Mouse (Mus musculus) kidney, postnatal 25 days (tissue): ENCODE measurements at regions not wholly inside any gene's neighbourhood (a gene's known extent, or its start where the extent isn't known, plus 50 kb on each side); places are given as distances from the start of the nearest gene placed in this dataset.

Experiments used
- DNase-seq, 2 experiments: peaks; one replicate each; pipeline ENCODE4 v3.0.0; 2021; ENCODE audit warnings: mixed read lengths in 2 of 2

GRCm38 (mm10) chr13:73160289-73160688, 100.0 kb upstream of the Irx4 start:
- DNase-seq: peak; percentile 86 to 91

GRCm38 (mm10) chr13:73170301-73170700, 90.0 kb upstream of the Irx4 start:
- DNase-seq: no peak

- no peak for DNase-seq
Measured at GRCm38 (mm10) chr13:73207931-73208448, 52.3 kb upstream of the Irx4 start.
